Mouse (Mus musculus) erythroblast, embryonic 14.5 days (primary cell): ENCODE data around the gene Dok1.

ENCODE experiments used
- GATA1 ChIP-seq: IDR thresholded peaks from 2 replicates; pipeline ENCODE4 v1.6.1; 2012; ENCODE audit warnings: low read length, inconsistent platforms, mixed read lengths
- TAL1 ChIP-seq: IDR thresholded peaks from 3 replicates; pipeline ENCODE4 v1.6.1; 2012; ENCODE audit warnings: low read length, inconsistent platforms, mixed read lengths

DNA sequence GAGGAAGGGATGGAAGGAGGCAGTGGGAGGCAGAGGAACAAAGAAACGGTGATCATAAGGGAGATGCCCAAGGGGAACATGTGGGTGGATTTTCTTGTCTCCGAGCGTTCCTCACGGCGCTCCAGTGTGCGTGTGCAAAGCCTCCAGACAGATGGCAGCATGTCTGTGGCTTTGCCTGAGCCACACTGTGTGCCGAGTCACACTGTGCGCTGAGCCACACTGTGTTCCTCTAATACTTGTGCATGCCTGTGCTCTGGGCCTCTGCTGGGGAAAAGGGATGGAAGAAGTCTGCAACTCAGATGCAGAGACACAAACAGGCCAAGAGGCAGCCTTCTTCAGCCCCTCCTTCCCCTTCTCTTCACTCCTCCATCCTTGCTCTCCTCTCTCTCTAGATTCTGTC lies 6.0 kb downstream of the Dok1 start:
- no peak for TF ChIP-seq GATA1
- no peak for TF ChIP-seq TAL1
